In genomic region chr17:84622873-84623272, GRCm38 (mm10) we compare ENCODE assay signal across 21 mouse cellular contexts. TPM values are rescaled to one million over a fixed set of nuclear protein-coding genes. Genes with fewer than 3 reads are reported as not detected.
DNase-seq lines count a peak whose midpoint lies in the region; ATAC-seq and TF ChIP-seq lines count a peak whose summit lies in the region.
"Had no signal": no experiment of that assay in that cellular context is flagged by ENCODE, and none has a peak within 500 bp of the region (broad histone marks: within the 10 kb centered on the region; RNA-seq: fewer than 3 reads in every experiment).

No protein-coding gene starts in this region.

- H3K4me1 ChIP-seq in lung, postnatal 0 days (ENCODE audit: insufficient read depth, low read depth, low read length), result no peaks in the 10 kb centered on the region; the same call in 1 of the 2 replicates
- H3K4me1 ChIP-seq in intestine, embryonic 15.5 days (replicated peaks), result peaks cover 7% of the 10 kb centered on the region

- no peak for TF ChIP-seq EP300 in lung, postnatal 0 days (IDR thresholded peaks at IDR 0.05)

- H3K9ac ChIP-seq in lung, postnatal 0 days (replicated peaks; ENCODE audit: low read depth), result no peak overlapping the region
- H3K9ac ChIP-seq in intestine, embryonic 15.5 days, result no peak overlapping the region
- H3K9ac ChIP-seq: neural tube, embryonic 12.5 days had no signal

- no peak overlapping the region for H3K4me2 ChIP-seq in lung, postnatal 0 days (replicated peaks; ENCODE audit: low read depth, low read length)
- no peak overlapping the region for H3K4me2 ChIP-seq in intestine, embryonic 15.5 days (replicated peaks)
- H3K4me2 ChIP-seq: liver, embryonic 11.5 days; neural tube, embryonic 12.5 days had no signal

- no peaks in the 10 kb centered on the region for H3K9me3 ChIP-seq in lung, postnatal 0 days (ENCODE audit: low read length)
- no peaks in the 10 kb centered on the region for H3K9me3 ChIP-seq in intestine, embryonic 15.5 days
- H3K9me3 ChIP-seq: neural tube, embryonic 12.5 days had no signal

- H3K4me3 ChIP-seq in gastrocnemius, adult 2 months, result no peak overlapping the region
- H3K4me3 ChIP-seq in lung, postnatal 0 days (ENCODE audit: low read depth, low read length), result no peak overlapping the region
- no peak overlapping the region for H3K4me3 ChIP-seq in intestine, embryonic 15.5 days (replicated peaks)
- no peak overlapping the region for H3K4me3 ChIP-seq in left cerebral cortex, adult 2 months
- H3K4me3 ChIP-seq: neural tube, embryonic 12.5 days had no signal

- 55% methylated on average over 2 of the region's 2 CpGs for WGBS in lung, postnatal 0 days
- 62% methylated on average over 2 of the region's 2 CpGs for WGBS in intestine, embryonic 15.5 days

- intact Hi-C loops in gastrocnemius, adult 2 months (cut with DNase I), result no loop called here
- intact Hi-C loops in left cerebral cortex, adult 2 months (cut with DNase I), result no loop called here

- no peaks in the 10 kb centered on the region for H3K27me3 ChIP-seq in lung, postnatal 0 days (replicated peaks; ENCODE audit: insufficient read depth, low read length)
- no peaks in the 10 kb centered on the region for H3K27me3 ChIP-seq in intestine, embryonic 15.5 days (replicated peaks)
- H3K27me3 ChIP-seq: neural tube, embryonic 12.5 days had no signal

- no peak for DNase-seq in gastrocnemius, adult 2 months
- DNase-seq in gastrocnemius, postnatal 25 days, result no peak
- DNase-seq in lung, postnatal 0 days (ENCODE audit: low spot score), result peak; percentile 54
- DNase-seq in lung, postnatal 36 days, result no peak
- DNase-seq in yolk sac, embryonic 10.5 days (ENCODE audit: low spot score), result no peak
- DNase-seq in left cerebral cortex, adult 2 months (ENCODE audit: extremely low spot score in 1 of 2, low spot score in 2 of 2), result no peak
- DNase-seq in urinary bladder, postnatal 14 days (ENCODE audit: low spot score), result no peak
- DNase-seq: adrenal gland, adult 8-10 months; B cell, adult 2 months; cerebellum, postnatal 14 days; kidney, postnatal 25 days; right cerebral cortex, postnatal 4 days; thymus, postnatal 4 days had no signal

- ATAC-seq in lung, postnatal 0 days, result no peak
- no peak for ATAC-seq in intestine, embryonic 15.5 days
- ATAC-seq: midbrain, embryonic 16.5 days had no signal

- H3K36me3 ChIP-seq in lung, postnatal 0 days (ENCODE audit: insufficient read depth, low read length), result no peaks in the 10 kb centered on the region
- H3K36me3 ChIP-seq in intestine, embryonic 15.5 days, result no peaks in the 10 kb centered on the region
- H3K36me3 ChIP-seq: neural tube, embryonic 12.5 days had no signal

- peak overlapping the region; percentile 16; the same call in 1 of the 2 replicates for H3K27ac ChIP-seq in gastrocnemius, adult 2 months
- 0 out of 2 replicates have a peak overlapping the region, but pooled peaks have one; percentile 38 for H3K27ac ChIP-seq in lung, postnatal 0 days (ENCODE audit: low read length)
- peak overlapping the region; percentile 39; the same call in 1 of the 2 replicates for H3K27ac ChIP-seq in intestine, embryonic 15.5 days
- no peak overlapping the region for H3K27ac ChIP-seq in left cerebral cortex, adult 2 months
- H3K27ac ChIP-seq: macrophage; neural tube, embryonic 12.5 days had no signal

- no peak for TF ChIP-seq CTCF in gastrocnemius, adult 2 months (IDR thresholded peaks at IDR 0.05)
- no peak for TF ChIP-seq CTCF in lung, postnatal 0 days (IDR thresholded peaks at IDR 0.05)
- no peak for TF ChIP-seq CTCF in left cerebral cortex, adult 2 months (IDR thresholded peaks at IDR 0.05)

RNA-seq across cellular contexts. Expression of gene Dync2li1, which starts 3.4 kb away (rescaled TPM):
- 1 to 10 TPM; 3.2 to 3.6 TPM for total RNA-seq in gastrocnemius, adult 2 months (2021)
- 1 to 10 TPM; 3.1 to 3.6 TPM for total RNA-seq in gastrocnemius, postnatal 25 days (2021)
- 29.0 and 33.8 TPM in 2 replicates for polyA plus RNA-seq in lung, postnatal 0 days (2015; fragmentation: Nextera tagmentation; extraction: Ambion mirVana)
- polyA plus RNA-seq in intestine, embryonic 15.5 days (2015; fragmentation: Nextera tagmentation; extraction: Ambion mirVana), result 21.9 and 24.7 TPM in 2 replicates
- 10 to 100 TPM; 19.4 to 23.5 TPM for total RNA-seq in left cerebral cortex, adult 2 months (2021)

RNA-seq across cellular contexts. Expression of gene Abcg8, which starts 53.2 kb away (rescaled TPM):
- not detected for total RNA-seq in gastrocnemius, adult 2 months (2021)
- total RNA-seq in gastrocnemius, postnatal 25 days (2021), result not detected
- not detected in 2 replicates for polyA plus RNA-seq in lung, postnatal 0 days (2015; fragmentation: Nextera tagmentation; extraction: Ambion mirVana)
- polyA plus RNA-seq in intestine, embryonic 15.5 days (2015; fragmentation: Nextera tagmentation; extraction: Ambion mirVana), result 0.30 and 0.57 TPM in 2 replicates
- total RNA-seq in left cerebral cortex, adult 2 months (2021), result not detected
- total RNA-seq: adrenal gland, adult 8-10 months; heart, postnatal 25 days had no signal
- polyA plus RNA-seq: macrophage; neural tube, embryonic 12.5 days had no signal

RNA-seq across cellular contexts. Expression of gene Abcg5, which starts 59.9 kb away (rescaled TPM):
- not detected for total RNA-seq in gastrocnemius, adult 2 months (2021)
- total RNA-seq in gastrocnemius, postnatal 25 days (2021), result not detected
- 0.40 and 0.61 TPM in 2 replicates for polyA plus RNA-seq in lung, postnatal 0 days (2015; fragmentation: Nextera tagmentation; extraction: Ambion mirVana)
- polyA plus RNA-seq in intestine, embryonic 15.5 days (2015; fragmentation: Nextera tagmentation; extraction: Ambion mirVana), result 2.3 and 3.4 TPM in 2 replicates
- total RNA-seq in left cerebral cortex, adult 2 months (2021), result not detected
- total RNA-seq: heart, adult 8-10 months; heart, postnatal 25 days; left cerebral cortex, adult 18-20 months had no signal
- polyA plus RNA-seq: macrophage had no signal

Comparison
In these comparisons a context has a peak if more than half of its experiments do, and no peak if none do; other contexts are left out.
1. RNA of gene Dync2li1, which starts 3.4 kb away (total RNA-seq): 19.4 to 23.5 TPM in left cerebral cortex, adult 2 months; 3.2 to 3.6 TPM in gastrocnemius, adult 2 months and 3.1 to 3.6 TPM in gastrocnemius, postnatal 25 days; every median in the first group is over 4 times any median in the second.